Mouse (Mus musculus): ENCODE results near the gene Wdr5.

Gene Wdr5

DNA sequence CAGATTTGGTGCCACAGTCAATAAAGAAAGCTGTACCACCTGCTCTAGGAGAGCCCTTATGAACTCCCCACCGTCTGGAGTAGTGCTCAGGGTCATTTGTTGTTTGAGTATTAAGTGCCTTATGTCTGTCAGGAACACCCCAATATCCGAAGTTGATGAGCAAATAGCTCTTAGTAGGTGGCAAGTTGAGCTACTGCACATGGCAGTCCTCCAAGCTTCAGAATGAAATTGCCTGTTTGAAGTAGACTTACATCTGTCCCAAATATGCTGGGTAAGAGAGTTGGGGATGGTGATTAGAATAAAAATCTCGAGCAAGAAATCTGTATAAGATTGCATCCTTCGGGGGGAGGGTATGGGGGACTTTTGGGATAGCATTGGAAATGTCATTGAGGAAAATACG is 24.4 kb downstream of the Wdr5 start:
- TF ChIP-seq GATA4 (IDR thresholded peaks at IDR 0.05; ENCODE audit: insufficient replicate concordance, low read length) = no peak

DNA sequence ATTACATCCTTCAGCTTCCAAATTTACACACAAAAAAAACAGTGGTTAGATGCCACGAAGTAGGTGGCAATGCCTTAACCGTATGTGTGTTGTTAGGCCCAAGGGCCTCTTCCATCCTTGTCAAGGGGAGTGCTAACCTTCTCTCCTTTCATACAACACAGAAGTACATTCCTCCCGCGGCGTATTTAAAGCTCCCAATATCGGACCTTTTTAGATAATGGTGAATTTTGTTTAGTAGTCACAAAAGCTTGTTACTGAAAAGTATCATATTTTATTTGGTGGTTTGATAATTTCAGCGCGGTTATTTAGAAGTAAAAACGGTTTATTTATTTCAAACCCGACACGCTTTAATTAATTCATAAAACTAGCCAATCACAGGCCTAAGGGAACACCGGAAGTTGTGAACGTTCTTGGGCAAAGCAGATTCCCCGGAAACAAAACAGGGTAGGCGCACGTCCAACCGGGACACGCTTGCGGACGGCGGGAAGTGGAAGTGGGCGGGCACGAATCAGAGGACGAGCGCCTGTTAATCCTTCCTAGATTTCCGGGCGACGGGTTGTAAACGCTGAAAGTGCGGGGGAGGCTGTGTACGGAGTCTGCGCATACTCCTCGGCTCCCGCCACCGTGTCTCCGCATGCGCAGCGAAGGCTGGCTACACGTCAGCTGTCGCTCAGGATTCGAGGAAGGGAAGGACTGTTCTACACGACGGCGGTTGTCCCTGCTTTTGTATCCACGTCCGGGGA is 25.0 kb downstream of the Wdr5 start:
- peak; percentile 45; the same call in 1 of the 2 replicates for TF ChIP-seq GATA4 (IDR thresholded peaks at IDR 0.05; ENCODE audit: insufficient replicate concordance, low read length)

DNA sequence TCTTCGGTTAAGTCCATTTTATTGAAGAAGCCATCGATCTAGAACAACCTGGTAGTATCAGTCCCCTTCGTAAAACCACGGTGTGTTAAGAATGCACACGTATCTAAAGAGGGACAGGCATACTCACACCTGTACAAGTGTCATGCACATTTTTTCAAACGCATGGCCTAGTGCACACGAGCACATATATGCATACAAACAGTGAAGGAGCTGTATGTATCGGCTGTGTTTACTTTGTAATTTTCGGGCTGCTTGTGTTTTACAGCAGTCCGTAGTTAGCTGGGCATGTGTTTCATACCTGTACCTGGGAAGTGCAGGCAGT is 25.5 kb downstream of the Wdr5 start:
- no peak for TF ChIP-seq GATA4 (IDR thresholded peaks at IDR 0.05; ENCODE audit: insufficient replicate concordance, low read length)

DNA sequence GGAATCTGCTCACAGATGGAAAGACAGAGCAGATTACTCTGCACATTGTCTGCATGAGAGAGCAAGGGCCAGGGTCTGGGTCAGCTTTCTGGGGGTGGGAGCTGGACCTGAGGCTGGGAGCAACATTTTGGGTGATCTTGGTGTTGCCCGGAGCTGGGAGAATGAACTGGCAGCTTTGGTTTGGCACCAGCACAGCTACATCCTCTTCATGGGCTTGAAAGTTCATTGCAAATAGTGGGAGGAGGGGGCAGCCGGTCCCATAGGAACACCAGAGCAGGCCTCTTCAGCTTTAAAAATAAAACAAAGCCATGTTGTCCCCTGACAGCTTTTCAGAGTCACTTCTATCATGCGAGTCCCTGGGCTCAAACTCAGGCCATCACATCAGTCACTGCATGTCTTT is 26.3 kb downstream of the Wdr5 start:
- TF ChIP-seq GATA4 (IDR thresholded peaks at IDR 0.05; ENCODE audit: insufficient replicate concordance, low read length) = no peak

DNA sequence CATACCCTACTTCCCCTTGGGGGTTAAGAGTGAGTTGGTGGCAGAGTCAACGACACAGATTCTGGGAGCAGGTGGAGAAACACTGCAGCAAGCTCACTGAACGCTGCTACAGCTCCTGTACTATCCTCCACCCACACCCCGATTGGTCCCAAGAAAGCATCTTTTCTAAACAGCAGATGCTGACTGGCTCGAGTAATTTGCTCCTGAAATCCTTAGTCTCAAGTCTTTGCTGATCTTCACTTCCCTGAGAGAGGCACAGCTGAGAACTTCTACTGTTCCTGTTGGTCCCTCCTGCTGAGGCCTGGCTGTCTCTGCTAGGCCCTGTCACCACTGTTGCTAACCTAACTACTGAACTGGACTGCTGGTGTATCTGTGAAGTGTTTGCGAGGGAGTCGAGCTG is 29.7 kb downstream of the Wdr5 start:
- TF ChIP-seq GATA4 (IDR thresholded peaks at IDR 0.05; ENCODE audit: insufficient replicate concordance, low read length) = no peak

DNA sequence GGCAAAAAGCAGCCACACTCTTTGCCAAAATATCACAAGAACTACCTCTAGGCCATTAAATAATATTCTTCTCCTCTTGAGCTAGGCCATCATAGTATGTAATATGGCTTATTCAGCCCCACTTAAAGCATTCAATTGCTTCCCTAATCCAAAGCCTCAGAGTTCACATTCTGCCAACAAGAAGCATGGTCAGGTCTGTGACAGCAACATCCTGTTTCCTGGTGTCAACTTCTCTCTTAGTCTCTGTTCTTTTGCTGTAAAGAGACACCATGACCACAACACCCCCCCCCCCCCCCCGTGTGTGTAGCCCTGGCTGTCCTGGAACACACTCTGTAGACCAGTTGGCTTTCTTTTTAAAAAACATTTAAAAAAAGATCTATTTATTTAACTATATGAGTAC is 32.4 kb downstream of the Wdr5 start:
- TF ChIP-seq GATA4 (IDR thresholded peaks at IDR 0.05; ENCODE audit: insufficient replicate concordance, low read length) = no peak

DNA sequence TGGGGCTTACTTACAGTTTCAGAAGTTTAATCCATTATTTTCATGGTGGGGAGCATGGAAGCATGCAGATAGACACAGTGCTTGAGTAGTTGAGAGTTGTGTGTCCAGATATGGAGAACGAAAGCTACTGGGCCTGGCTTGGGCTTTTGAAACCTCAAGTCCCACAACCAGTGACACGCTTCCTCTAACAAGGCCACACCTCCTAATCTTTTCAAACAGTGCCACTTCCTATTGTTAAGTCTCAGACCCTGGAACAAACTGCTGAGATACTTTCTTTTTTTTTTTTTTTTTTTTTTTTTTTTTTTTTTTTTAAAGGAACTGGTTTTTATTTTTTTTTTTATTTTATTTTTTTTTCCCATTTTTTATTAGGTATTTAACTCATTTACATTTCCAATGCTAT is 33.0 kb downstream of the Wdr5 start:
- TF ChIP-seq GATA4 (IDR thresholded peaks at IDR 0.05; ENCODE audit: insufficient replicate concordance, low read length) = no peak

DNA sequence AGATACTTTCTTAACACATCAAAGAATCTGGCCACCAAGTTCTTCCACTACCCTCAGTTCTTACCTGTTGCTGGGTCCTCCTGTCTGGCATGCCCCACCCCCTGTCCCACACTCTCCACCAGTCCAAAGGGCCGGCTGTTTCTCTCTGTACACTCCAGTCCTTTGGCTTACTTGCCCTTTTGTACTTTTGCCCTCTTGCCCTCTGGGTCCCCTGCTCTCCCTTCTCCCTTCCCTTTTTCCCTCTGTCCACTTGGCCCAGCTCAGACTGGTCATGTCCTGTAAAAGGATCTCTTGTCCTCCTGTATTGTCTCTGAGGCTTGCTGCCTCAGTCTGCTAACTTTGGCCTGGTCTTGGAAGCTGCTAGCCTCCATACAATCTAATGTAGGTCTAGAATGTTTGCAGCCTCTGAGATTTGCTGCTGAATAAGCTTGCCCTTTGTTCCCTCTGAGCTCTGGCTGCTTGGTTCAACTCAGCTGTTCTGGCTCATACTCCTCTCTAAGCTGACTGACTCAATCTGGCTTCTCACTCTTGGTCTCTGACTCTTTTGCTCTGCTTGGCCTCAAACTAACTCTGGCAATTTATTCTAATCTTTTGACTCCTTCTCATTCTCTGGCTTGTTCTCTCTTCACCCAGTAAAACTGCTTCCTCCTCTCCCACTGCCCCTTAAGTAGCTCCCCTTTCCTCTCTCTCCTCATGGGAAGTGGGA is 33.9 kb downstream of the Wdr5 start:
- no peak for TF ChIP-seq GATA4 (IDR thresholded peaks at IDR 0.05; ENCODE audit: insufficient replicate concordance, low read length)

DNA sequence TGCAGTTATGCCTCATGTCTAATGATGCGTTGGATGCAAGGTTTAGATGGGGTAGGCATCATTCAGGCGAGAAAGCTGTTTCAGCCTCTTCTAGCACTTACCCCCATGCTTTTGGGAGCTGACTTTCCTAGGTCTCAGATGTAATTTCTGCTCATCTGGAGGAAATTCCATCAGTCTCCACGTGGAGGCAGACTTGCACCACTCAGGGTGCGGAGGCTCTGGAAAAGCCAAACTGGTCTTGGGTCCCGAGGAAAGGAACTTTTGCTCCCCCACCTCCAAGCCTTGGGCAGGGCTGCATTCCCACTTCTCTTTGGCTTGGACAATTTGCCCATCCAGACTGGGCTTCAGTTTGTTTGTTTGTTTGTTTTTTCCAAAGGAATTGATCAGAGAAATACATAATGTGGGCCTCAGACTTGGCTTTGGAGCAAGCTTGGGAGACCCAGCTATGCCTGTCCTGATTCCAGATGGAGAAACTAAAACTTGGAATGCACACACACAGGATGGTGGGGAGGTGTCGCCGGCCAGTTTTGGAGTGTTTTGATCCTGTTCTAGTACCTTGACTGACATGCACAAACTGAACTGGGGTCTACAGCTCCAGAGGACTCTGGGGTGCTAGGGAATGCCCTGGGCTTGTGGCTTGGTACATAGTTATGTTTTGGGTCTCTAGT is 37.8 kb downstream of the Wdr5 start:
- no peak for TF ChIP-seq GATA4 (IDR thresholded peaks at IDR 0.05; ENCODE audit: insufficient replicate concordance, low read length)

DNA sequence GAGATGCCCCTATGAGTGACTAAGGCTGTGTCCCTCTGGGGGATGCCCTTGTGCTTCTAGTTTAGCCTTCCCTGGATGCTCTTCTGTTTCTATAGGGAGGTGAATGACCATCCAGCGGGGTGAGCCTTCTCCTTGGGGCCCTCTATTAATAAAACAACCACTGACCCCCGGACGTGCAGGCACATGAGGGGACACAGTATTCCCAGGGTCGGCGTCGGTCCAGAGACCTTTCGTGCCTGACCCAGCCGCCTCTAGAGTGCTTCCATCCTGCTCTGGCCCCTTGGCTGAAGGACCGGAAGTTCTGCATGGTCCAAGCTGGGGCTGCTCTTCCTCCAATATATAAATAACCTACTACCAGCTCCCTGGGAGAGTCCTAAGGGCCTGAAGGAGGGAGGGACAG is 39.4 kb downstream of the Wdr5 start:
- TF ChIP-seq GATA4 (IDR thresholded peaks at IDR 0.05; ENCODE audit: insufficient replicate concordance, low read length) = 0 out of 2 replicates have a peak, but pooled peaks have one; percentile 37

DNA sequence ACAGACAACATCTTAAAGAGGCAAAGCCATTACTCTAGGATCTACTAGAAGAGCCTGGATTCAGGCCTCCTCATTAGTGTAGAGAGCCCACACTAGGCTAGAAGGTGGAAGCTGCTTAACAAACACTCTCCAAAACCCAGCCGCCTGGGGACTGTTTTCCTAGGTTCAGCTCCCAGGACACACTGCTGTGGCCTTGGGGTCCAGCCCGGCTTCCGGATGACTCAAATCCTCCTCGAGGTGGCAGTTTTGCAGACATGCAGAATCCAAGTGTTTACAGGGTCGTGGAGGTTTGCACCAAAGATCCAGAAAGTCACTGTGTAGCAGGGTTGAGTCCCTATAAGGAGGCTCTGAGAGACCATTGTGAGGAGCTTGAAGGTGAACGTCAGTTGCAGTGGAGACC is 42.0 kb downstream of the Wdr5 start:
- no peak for TF ChIP-seq GATA4 (IDR thresholded peaks at IDR 0.05; ENCODE audit: insufficient replicate concordance, low read length)

DNA sequence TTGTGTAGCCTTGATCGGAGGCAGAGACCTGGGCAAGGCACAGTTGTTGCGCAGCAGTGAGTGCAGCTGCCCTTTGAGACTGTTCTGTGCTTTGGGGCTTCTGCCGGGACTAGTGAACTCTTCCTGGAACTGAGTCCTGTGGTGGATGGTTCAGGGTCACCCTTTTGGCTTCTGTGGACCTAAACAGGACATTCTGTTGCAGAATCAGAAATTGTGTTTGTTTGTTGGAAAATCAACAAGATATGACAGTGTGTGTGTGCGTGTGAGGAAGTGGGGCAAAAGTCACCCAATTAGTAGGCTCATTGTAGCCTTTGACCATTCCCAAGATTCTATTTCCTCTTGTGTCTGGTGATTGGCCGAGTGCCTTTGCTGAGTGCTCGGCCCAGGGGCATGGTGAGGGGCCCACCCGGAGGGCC is 45.8 kb downstream of the Wdr5 start:
- peak; percentile 65; the same call in 1 of the 2 replicates for TF ChIP-seq GATA4 (IDR thresholded peaks at IDR 0.05; ENCODE audit: insufficient replicate concordance, low read length)

DNA sequence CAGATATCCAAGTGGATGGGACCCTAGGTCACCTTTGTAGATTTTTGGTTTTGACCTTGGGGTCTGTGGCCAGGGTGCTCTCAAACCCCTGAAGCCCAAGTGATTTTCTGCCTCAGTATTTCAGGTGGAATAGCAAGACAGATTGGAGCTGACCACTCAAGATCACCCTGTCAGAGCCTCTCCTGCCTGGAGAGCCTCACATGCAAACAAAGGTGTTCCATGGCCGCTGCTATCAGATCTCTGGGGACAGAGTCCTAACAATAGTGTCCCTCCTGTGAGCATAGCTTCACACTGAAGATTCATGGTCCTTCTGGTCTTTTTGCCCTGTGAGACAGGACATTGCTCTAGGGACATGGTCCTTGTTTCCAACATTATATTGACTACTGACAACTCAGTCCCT is 46.2 kb downstream of the Wdr5 start:
- TF ChIP-seq GATA4 (IDR thresholded peaks at IDR 0.05; ENCODE audit: insufficient replicate concordance, low read length) = no peak

DNA sequence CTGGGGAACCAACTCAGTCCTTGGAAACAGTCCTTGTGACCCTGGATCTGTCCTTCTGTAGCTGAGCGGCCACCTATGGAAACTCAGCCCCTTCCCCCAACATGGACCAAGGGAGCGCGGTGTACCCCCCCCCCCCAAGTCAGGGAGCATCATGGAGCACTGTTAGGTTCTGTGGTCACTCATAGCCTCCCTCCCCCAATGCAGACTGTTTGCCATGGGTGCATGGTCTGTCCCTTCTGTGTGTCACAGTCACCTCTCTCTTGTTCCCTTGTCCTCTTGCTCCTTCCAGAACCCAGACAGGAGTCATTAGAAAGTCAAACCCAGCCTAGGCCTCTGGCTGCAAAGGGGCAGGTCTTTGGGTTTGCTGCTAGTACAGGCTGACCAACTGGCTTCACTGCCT is 46.9 kb downstream of the Wdr5 start:
- TF ChIP-seq GATA4 (IDR thresholded peaks at IDR 0.05; ENCODE audit: insufficient replicate concordance, low read length) = no peak

DNA sequence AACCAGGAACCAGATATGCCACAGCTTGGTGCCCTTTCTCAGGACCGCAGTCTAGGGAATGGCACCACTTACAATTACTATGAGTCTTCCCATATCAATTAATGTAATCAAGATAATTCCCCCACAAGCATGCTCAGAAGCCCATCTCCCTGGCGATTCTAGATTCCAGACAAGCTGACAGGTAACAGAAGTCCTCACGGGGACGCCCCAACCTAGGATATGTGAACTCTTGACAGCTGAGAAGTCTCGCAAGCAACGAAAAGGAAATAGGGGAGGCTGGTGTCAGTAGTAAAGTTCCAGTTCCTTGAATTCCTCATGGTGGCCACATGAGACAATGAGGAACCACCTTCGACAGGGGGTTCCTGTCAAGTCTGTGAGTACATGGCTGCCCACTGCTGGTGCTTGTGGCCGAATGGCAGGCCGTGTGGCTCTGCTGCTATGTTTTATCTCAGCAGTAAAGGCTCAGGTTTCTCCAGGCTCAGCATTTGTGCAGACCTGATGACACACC is 48.7 kb downstream of the Wdr5 start:
- TF ChIP-seq GATA4 (IDR thresholded peaks at IDR 0.05; ENCODE audit: insufficient replicate concordance, low read length) = no peak

DNA sequence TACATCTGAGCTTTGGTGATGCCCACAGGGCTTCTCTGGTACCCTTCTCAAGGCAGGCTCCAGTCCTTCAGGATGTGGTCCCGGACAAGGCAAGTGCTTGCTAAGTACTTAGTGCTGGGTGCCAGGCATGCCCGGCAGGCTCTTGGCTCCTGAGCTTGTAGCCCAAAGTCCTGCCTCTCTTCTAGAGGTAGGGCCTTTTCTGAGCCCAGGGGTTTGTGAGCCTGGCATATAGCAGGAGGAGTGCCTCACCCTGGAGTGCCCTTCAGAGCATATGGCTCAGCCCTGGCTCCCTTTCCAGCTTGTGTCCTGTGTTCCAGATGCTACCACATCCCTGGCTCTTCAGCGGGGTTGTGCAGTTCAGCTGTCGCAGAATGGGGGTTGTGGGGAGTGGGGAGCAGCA is 49.7 kb downstream of the Wdr5 start:
- TF ChIP-seq GATA4 (IDR thresholded peaks at IDR 0.05; ENCODE audit: insufficient replicate concordance, low read length) = no peak

Measured in liver, adult (tissue).